25 mouse cellular contexts compared by ENCODE assay signal in the genomic region with DNA sequence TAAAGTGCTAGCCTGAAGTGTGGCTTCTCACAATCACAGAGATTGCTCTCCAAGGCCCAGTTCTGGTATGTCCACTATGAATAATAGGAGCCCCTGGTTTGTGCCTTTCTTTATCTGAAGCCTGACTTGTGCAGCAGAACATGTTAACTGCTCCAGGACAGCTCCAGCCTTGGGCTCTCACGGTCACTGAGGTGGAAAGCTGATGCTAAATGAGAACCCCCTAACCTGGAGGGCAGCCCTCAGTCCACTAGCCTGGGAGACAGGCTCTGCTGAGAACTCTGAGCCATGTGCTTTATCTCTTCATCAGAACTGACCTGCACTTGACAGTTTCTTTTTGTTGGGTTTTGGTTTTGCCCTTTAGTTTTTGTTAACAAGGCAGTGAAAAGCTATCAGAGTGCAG.
DNase-seq lines count a peak whose midpoint lies in the region; ATAC-seq and TF ChIP-seq lines count a peak whose summit lies in the region.
"Had no signal": no experiment of that assay in that cellular context is flagged by ENCODE, and none has a peak within 500 bp of the region (broad histone marks: within the 10 kb centered on the region; RNA-seq: fewer than 3 reads in every experiment).

No protein-coding gene starts in this region.

- no peaks in the 10 kb centered on the region for H3K9me3 ChIP-seq in kidney, embryonic 14.5 days (ENCODE audit: control insufficient read depth, low read length)
- H3K9me3 ChIP-seq in midbrain, embryonic 10.5 days (replicated peaks), result no peaks in the 10 kb centered on the region
- H3K9me3 ChIP-seq in midbrain, postnatal 0 days (ENCODE audit: low read length), result no peaks in the 10 kb centered on the region
- H3K9me3 ChIP-seq in midbrain, embryonic 16.5 days (replicated peaks; ENCODE audit: control insufficient read depth, low read length, poor library complexity, severe bottlenecking), result no peaks in the 10 kb centered on the region
- H3K9me3 ChIP-seq: embryonic facial prominence, embryonic 12.5 days; embryonic facial prominence, embryonic 15.5 days; forebrain, embryonic 15.5 days; heart, embryonic 10.5 days; heart, embryonic 13.5 days had no signal

- no peak overlapping the region for H3K4me2 ChIP-seq in kidney, embryonic 14.5 days (replicated peaks; ENCODE audit: low read depth, low read length)
- no peak overlapping the region for H3K4me2 ChIP-seq in midbrain, postnatal 0 days (ENCODE audit: low read depth, low read length, poor library complexity, severe bottlenecking)
- no peak overlapping the region for H3K4me2 ChIP-seq in midbrain, embryonic 16.5 days (ENCODE audit: low read length)
- H3K4me2 ChIP-seq: embryonic facial prominence, embryonic 12.5 days; embryonic facial prominence, embryonic 15.5 days; forebrain, embryonic 15.5 days; heart, embryonic 13.5 days; hindbrain, embryonic 14.5 days had no signal

- no peaks in the 10 kb centered on the region for H3K36me3 ChIP-seq in kidney, embryonic 14.5 days (ENCODE audit: control insufficient read depth, insufficient read depth, low read length)
- peaks cover 13% of the 10 kb centered on the region; the same call in 1 of the 2 replicates for H3K36me3 ChIP-seq in midbrain, embryonic 10.5 days
- no peaks in the 10 kb centered on the region for H3K36me3 ChIP-seq in midbrain, postnatal 0 days (ENCODE audit: insufficient read depth, low read length)
- H3K36me3 ChIP-seq in midbrain, embryonic 16.5 days (ENCODE audit: control insufficient read depth, insufficient read depth, low read length), result no peaks in the 10 kb centered on the region
- H3K36me3 ChIP-seq: embryonic facial prominence, embryonic 12.5 days; embryonic facial prominence, embryonic 15.5 days; forebrain, embryonic 15.5 days; heart, embryonic 10.5 days; heart, embryonic 13.5 days had no signal

- peak; percentile 39; the same call in 1 of the 2 replicates for ATAC-seq in kidney, embryonic 14.5 days (ENCODE audit: low FRiP score, low TSS enrichment)
- ATAC-seq in midbrain, postnatal 0 days (ENCODE audit: low FRiP score), result no peak
- peak; percentile 56 for ATAC-seq in midbrain, embryonic 16.5 days
- no peak for ATAC-seq in frontal cortex, adult (ENCODE audit: low TSS enrichment)
- ATAC-seq: CD4-positive, CD25-positive, alpha-beta regulatory T cell, adult 4 months; forebrain, embryonic 15.5 days; hindbrain, postnatal 0 days had no signal

- H3K4me1 ChIP-seq in kidney, embryonic 14.5 days (ENCODE audit: control insufficient read depth, insufficient read depth, low read length), result no peaks in the 10 kb centered on the region
- peaks cover 38% of the 10 kb centered on the region for H3K4me1 ChIP-seq in midbrain, embryonic 10.5 days
- no peaks in the 10 kb centered on the region; the same call in 1 of the 2 replicates for H3K4me1 ChIP-seq in midbrain, postnatal 0 days (ENCODE audit: insufficient read depth, low read length)
- peaks cover 5% of the 10 kb centered on the region; the same call in 1 of the 2 replicates for H3K4me1 ChIP-seq in midbrain, embryonic 16.5 days (ENCODE audit: control insufficient read depth, insufficient read depth, low read length)
- H3K4me1 ChIP-seq: embryonic facial prominence, embryonic 12.5 days; embryonic facial prominence, embryonic 15.5 days; forebrain, embryonic 15.5 days; heart, embryonic 10.5 days had no signal

- 23% methylated on average over 1 of the region's 1 CpGs for WGBS in kidney, embryonic 14.5 days
- WGBS in midbrain, embryonic 10.5 days, result 53% methylated on average over 1 of the region's 1 CpGs
- WGBS in midbrain, postnatal 0 days, result 26% methylated on average over 1 of the region's 1 CpGs
- WGBS in midbrain, embryonic 16.5 days, result 33% methylated on average over 1 of the region's 1 CpGs

- no peak overlapping the region for H3K4me3 ChIP-seq in kidney, embryonic 14.5 days (ENCODE audit: low read length)
- H3K4me3 ChIP-seq in midbrain, embryonic 10.5 days, result no peak overlapping the region
- H3K4me3 ChIP-seq in midbrain, postnatal 0 days (ENCODE audit: low read depth, low read length), result no peak overlapping the region
- no peak overlapping the region for H3K4me3 ChIP-seq in midbrain, embryonic 16.5 days (ENCODE audit: low read depth, low read length)
- H3K4me3 ChIP-seq: embryonic facial prominence, embryonic 12.5 days; embryonic facial prominence, embryonic 15.5 days; forebrain, embryonic 15.5 days; heart, adult 2 months; heart, embryonic 10.5 days; heart, embryonic 13.5 days had no signal

- H3K27me3 ChIP-seq in kidney, embryonic 14.5 days (ENCODE audit: control insufficient read depth, insufficient read depth, low read length), result no peaks in the 10 kb centered on the region
- no peaks in the 10 kb centered on the region for H3K27me3 ChIP-seq in midbrain, embryonic 10.5 days (ENCODE audit: low read depth, poor library complexity, severe bottlenecking)
- no peaks in the 10 kb centered on the region for H3K27me3 ChIP-seq in midbrain, postnatal 0 days (ENCODE audit: insufficient read depth, low read length)
- no peaks in the 10 kb centered on the region for H3K27me3 ChIP-seq in midbrain, embryonic 16.5 days (ENCODE audit: control insufficient read depth, insufficient read depth, low read depth, low read length)
- H3K27me3 ChIP-seq: embryonic facial prominence, embryonic 12.5 days; embryonic facial prominence, embryonic 15.5 days; forebrain, embryonic 15.5 days; heart, embryonic 13.5 days had no signal

- no peak for TF ChIP-seq CTCF in midbrain, postnatal 0 days (IDR thresholded peaks at IDR 0.05)

- H3K9ac ChIP-seq in kidney, embryonic 14.5 days (ENCODE audit: low read depth, low read length), result no peak overlapping the region
- H3K9ac ChIP-seq in midbrain, postnatal 0 days (replicated peaks; ENCODE audit: low read length, poor library complexity, severe bottlenecking), result no peak overlapping the region
- no peak overlapping the region for H3K9ac ChIP-seq in midbrain, embryonic 16.5 days (ENCODE audit: low read depth, low read length)
- H3K9ac ChIP-seq: embryonic facial prominence, embryonic 12.5 days; embryonic facial prominence, embryonic 15.5 days; forebrain, embryonic 15.5 days; heart, embryonic 13.5 days; hindbrain, embryonic 14.5 days had no signal

- DNase-seq in kidney, adult 9 months, result no peak
- DNase-seq in midbrain, embryonic 10.5 days (ENCODE audit: low spot score), result no peak
- DNase-seq in midbrain, postnatal 0 days (ENCODE audit: low spot score), result no peak
- DNase-seq: adrenal gland, adult 2 months; adrenal gland, postnatal 14 days; cerebellum, adult 11 months; cerebellum, adult 2 months; cerebellum, adult 9-11 months; cerebellum, postnatal 25 days; gastrocnemius, postnatal 10 days; gastrocnemius, postnatal 36 days; heart, adult 2 months; heart, postnatal 14 days; heart, postnatal 4 days had no signal

- no peak overlapping the region for H3K27ac ChIP-seq in kidney, embryonic 14.5 days (ENCODE audit: low read depth, low read length)
- H3K27ac ChIP-seq in midbrain, embryonic 10.5 days (replicated peaks), result peak overlapping the region; percentile 69
- no peak overlapping the region for H3K27ac ChIP-seq in midbrain, postnatal 0 days (ENCODE audit: low read depth, low read length)
- no peak overlapping the region for H3K27ac ChIP-seq in midbrain, embryonic 16.5 days (ENCODE audit: low read length)
- H3K27ac ChIP-seq: embryonic facial prominence, embryonic 12.5 days; embryonic facial prominence, embryonic 15.5 days; forebrain, embryonic 15.5 days; heart, adult 2 months; heart, embryonic 10.5 days; heart, embryonic 13.5 days; hindbrain, embryonic 14.5 days; hindbrain, postnatal 0 days had no signal

Comparison
In these comparisons a context has a peak if more than half of its experiments do, and no peak if none do; other contexts are left out.
1. ATAC-seq: peak in kidney, embryonic 14.5 days (single experiment) and midbrain, embryonic 16.5 days (single experiment); none in midbrain, postnatal 0 days (single experiment) and frontal cortex, adult (single experiment).